Mouse (Mus musculus) lung, embryonic 14.5 days (tissue): ENCODE data around the gene Chd1l. TPM values are rescaled to one million over a fixed set of nuclear protein-coding genes. Genes with fewer than 3 reads are reported as not detected.

ENCODE experiments used
- ATAC-seq: fragments of 200-750 bp; cut with Nextera tagmentation; 2 replicates; pipeline ENCODE4 v1.8.0; 2017; ENCODE audit warnings: mild to moderate bottlenecking, moderate TSS enrichment, moderate library complexity; ENCODE audit not compliant: insufficient read depth
- DNase-seq: peaks from one replicate; pipeline ENCODE4 v3.0.0-alpha.2; 2015
- H3K27ac ChIP-seq: fragments of 300-500 bp; sonication (generic); 2 replicates; pipeline ENCODE4 v1.5.1; 2014; ENCODE audit warnings: low read depth, mild to moderate bottlenecking, moderate library complexity
- H3K27me3 ChIP-seq: fragments of 300-500 bp; sonication (generic); 2 replicates; pipeline ENCODE4 v1.6.1; 2014; ENCODE audit warnings: low read length, control low read depth; ENCODE audit not compliant: insufficient read depth
- H3K36me3 ChIP-seq: fragments of 300-500 bp; sonication (generic); 2 replicates; pipeline ENCODE4 v1.6.1; 2014; ENCODE audit warnings: control low read depth; ENCODE audit not compliant: insufficient read depth
- H3K4me1 ChIP-seq: fragments of 300-500 bp; sonication (generic); 2 replicates; pipeline ENCODE4 v1.6.1; 2014; ENCODE audit warnings: antibody characterized with exemption, control low read depth; ENCODE audit not compliant: insufficient read depth
- H3K4me2 ChIP-seq: fragments of 300-500 bp; sonication (generic); 2 replicates; pipeline ENCODE4 v1.6.1; 2014; ENCODE audit warnings: mild to moderate bottlenecking
- H3K4me3 ChIP-seq: fragments of 300-500 bp; sonication (generic); 2 replicates; pipeline ENCODE4 v1.5.1; 2014; ENCODE audit warnings: low read depth, low read length
- H3K9ac ChIP-seq: fragments of 300-500 bp; sonication (generic); 2 replicates; pipeline ENCODE4 v1.6.1; 2014
- H3K9me3 ChIP-seq: fragments of 300-500 bp; sonication (generic); 2 replicates; pipeline ENCODE4 v1.6.1; 2016; ENCODE audit warnings: low read depth, low read length, control low read depth
- CTCF ChIP-seq: IDR thresholded peaks from 2 replicates; pipeline ENCODE4 v1.5.1; 2016; ENCODE audit warnings: antibody characterized with exemption, low read depth
- WGBS: fragments of 180-500 bp; shearing (Covaris S2); extraction: QIAGEN DNeasy Blood & Tissue Kit; methylation state at CpG from one replicate; pipeline ENCODE4 v1.1.7; 2014; 5-methylcytosine and 5-hydroxymethylcytosine counted together
- polyA plus RNA-seq: library from polyadenylated mRNA; unstranded; fragments of >200 nt; fragmentation: Nextera tagmentation; extraction: Ambion mirVana; gene quantifications from 2 replicates; pipeline ENCODE4 v1.2.1, GENCODE M21; 2014

Gene Chd1l
- polyA plus RNA-seq, 1 experiment from 2014 or later, result 16.6 TPM

GRCm38 (mm10) chr3:97649469-97649868 lies 39.5 kb upstream of the Chd1l start:
- Histone ChIP-seq H3K9me3 (no peaks in the 10 kb centered on the region), H3K36me3 (no peaks in the 10 kb centered on the region), H3K4me2 (no peak overlapping the region), H3K4me1 (no peaks in the 10 kb centered on the region), H3K27ac (no peak overlapping the region), H3K4me3 (no peak overlapping the region), H3K27me3 (no peaks in the 10 kb centered on the region), H3K9ac (no peak overlapping the region)
- DNase-seq, result no peak
- TF ChIP-seq CTCF, result no peak
- WGBS, result 74% methylated on average over 6 of the region's 6 CpGs
- no peak for ATAC-seq

GRCm38 (mm10) chr3:97649022-97649421 lies 39.0 kb upstream of the Chd1l start:
- no peak for TF ChIP-seq CTCF
- WGBS, result 69% methylated on average over 3 of the region's 3 CpGs
- no peak overlapping the region for H3K4me2 ChIP-seq
- H3K9ac ChIP-seq, result no peak overlapping the region
- H3K4me3 ChIP-seq, result no peak overlapping the region
- ATAC-seq (no peak), DNase-seq (no peak)
- no peaks in the 10 kb centered on the region for H3K27me3 ChIP-seq
- no peaks in the 10 kb centered on the region for H3K36me3 ChIP-seq
- H3K4me1 ChIP-seq, result no peaks in the 10 kb centered on the region
- H3K9me3 ChIP-seq, result no peaks in the 10 kb centered on the region
- no peak overlapping the region for H3K27ac ChIP-seq

DNA sequence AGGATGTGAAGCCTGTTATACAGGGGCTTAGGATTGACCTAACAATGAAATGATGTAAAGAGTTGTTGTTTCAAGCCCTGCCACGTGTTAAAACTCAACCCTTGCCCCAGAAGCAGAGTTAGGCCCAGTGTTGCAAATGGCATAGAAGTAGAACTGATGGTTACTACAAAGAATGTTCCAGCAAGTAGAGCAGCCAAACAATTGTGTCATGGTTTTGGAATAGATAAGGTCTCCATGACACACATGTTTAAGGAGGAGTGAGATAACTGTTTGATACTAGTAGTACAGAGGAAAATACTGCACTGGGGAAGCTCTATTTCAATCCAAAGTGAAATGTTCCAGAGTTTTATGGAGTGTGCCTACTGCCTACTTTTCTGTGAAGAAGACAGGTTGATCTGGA lies 38.5 kb upstream of the Chd1l start:
- Histone ChIP-seq H3K4me1 (no peaks in the 10 kb centered on the region), H3K27ac (no peak overlapping the region), H3K9ac (no peak overlapping the region), H3K4me3 (no peak overlapping the region), H3K27me3 (no peaks in the 10 kb centered on the region), H3K9me3 (no peaks in the 10 kb centered on the region), H3K36me3 (no peaks in the 10 kb centered on the region), H3K4me2 (no peak overlapping the region)
- no peak for TF ChIP-seq CTCF
- ATAC-seq (no peak), DNase-seq (no peak)
- 40% methylated on average over 1 of the region's 1 CpGs for WGBS

- DNase-seq (no peak), ATAC-seq (no peak)
- no peak overlapping the region for H3K4me2 ChIP-seq
- H3K4me1 ChIP-seq, result no peaks in the 10 kb centered on the region
- TF ChIP-seq CTCF, result no peak
- 85% methylated on average over 9 of the region's 9 CpGs for WGBS
- H3K9me3 ChIP-seq, result no peaks in the 10 kb centered on the region
- H3K27me3 ChIP-seq, result no peaks in the 10 kb centered on the region
- H3K4me3 ChIP-seq, result no peak overlapping the region
- no peak overlapping the region for H3K9ac ChIP-seq
- no peak overlapping the region for H3K27ac ChIP-seq
- no peaks in the 10 kb centered on the region for H3K36me3 ChIP-seq
Observed at GRCm38 (mm10) chr3:97642001-97642400, 32.0 kb upstream of the Chd1l start.

- Histone ChIP-seq H3K27ac (no peak overlapping the region), H3K4me2 (no peak overlapping the region), H3K9ac (no peak overlapping the region), H3K4me3 (no peak overlapping the region), H3K36me3 (no peaks in the 10 kb centered on the region), H3K4me1 (no peaks in the 10 kb centered on the region), H3K9me3 (no peaks in the 10 kb centered on the region), H3K27me3 (no peaks in the 10 kb centered on the region)
- no peak for TF ChIP-seq CTCF
- no peak for DNase-seq
- no peak for ATAC-seq
- 86% methylated on average over 4 of the region's 4 CpGs for WGBS
Observed at GRCm38 (mm10) chr3:97641396-97641795, 31.4 kb upstream of the Chd1l start.

GRCm38 (mm10) chr3:97634288-97634761 lies 24.3 kb upstream of the Chd1l start:
- Histone ChIP-seq H3K27ac (no peak overlapping the region), H3K27me3 (no peaks in the 10 kb centered on the region), H3K9ac (no peak overlapping the region), H3K36me3 (no peaks in the 10 kb centered on the region), H3K4me1 (no peaks in the 10 kb centered on the region), H3K4me3 (no peak overlapping the region), H3K9me3 (no peaks in the 10 kb centered on the region), H3K4me2 (no peak overlapping the region)
- 45% methylated on average over 3 of the region's 3 CpGs for WGBS
- ATAC-seq, result peak; percentile 73
- peak; percentile 82 for DNase-seq
- peak; percentile 10; the same call in 1 of the 2 replicates for TF ChIP-seq CTCF

DNA sequence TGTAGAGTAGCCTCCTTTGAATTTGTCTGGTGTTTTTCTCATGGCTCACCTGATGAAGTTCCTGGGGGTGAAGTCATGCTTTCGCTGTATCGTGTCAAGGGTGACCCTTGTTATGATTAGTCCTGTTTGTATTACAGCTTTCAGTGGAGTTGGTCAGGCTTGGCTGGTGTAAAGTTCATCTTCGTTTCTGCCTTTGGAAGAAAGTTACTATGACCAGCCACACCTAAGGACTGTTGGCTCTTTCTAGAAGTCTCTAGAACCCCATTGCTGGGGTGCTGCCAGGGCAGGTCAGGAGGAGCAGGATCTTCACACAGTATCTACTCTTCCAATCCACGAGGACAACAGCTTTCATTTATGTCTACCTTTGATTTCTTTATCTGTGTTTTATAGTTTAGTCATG lies 23.5 kb upstream of the Chd1l start:
- DNase-seq, result no peak
- 68% methylated on average over 4 of the region's 4 CpGs for WGBS
- no peak overlapping the region for H3K4me3 ChIP-seq
- no peak overlapping the region for H3K4me2 ChIP-seq
- no peaks in the 10 kb centered on the region for H3K4me1 ChIP-seq
- no peak overlapping the region for H3K27ac ChIP-seq
- H3K9ac ChIP-seq, result no peak overlapping the region
- no peak for ATAC-seq
- TF ChIP-seq CTCF, result no peak
- H3K27me3 ChIP-seq, result no peaks in the 10 kb centered on the region
- no peaks in the 10 kb centered on the region for H3K36me3 ChIP-seq
- no peaks in the 10 kb centered on the region for H3K9me3 ChIP-seq
